Mouse (Mus musculus) liver, embryonic 14.5 days (tissue): Measurements from ENCODE around the gene Zfp566. TPM values are rescaled to one million over a fixed set of nuclear protein-coding genes. Genes with fewer than 3 reads are reported as not detected.
A peak's percentile ranks its signal among the peaks of the same experiment; 100 is the strongest.

ENCODE experiments used
- ATAC-seq: fragments of 200-750 bp; cut with Nextera tagmentation; 2 replicates; pipeline ENCODE4 v1.8.0; 2017; ENCODE audit warnings: moderate number of reproducible peaks, mild to moderate bottlenecking, moderate library complexity; ENCODE audit not compliant: insufficient read depth
- DNase-seq, 3 experiments: peaks; one replicate each; pipeline ENCODE4 v3.0.0-alpha.2; 2012 to 2013; ENCODE audit warnings: low read depth in 3 of 3, low spot score in 3 of 3
- H3K27ac ChIP-seq: fragments of 300-500 bp; sonication (generic); 2 replicates; pipeline ENCODE4 v1.5.1; 2014; ENCODE audit warnings: moderate library complexity, mild to moderate bottlenecking, control low read depth, inconsistent platforms
- H3K27me3 ChIP-seq: fragments of 300-500 bp; sonication (generic); 2 replicates; pipeline ENCODE4 v1.6.1; 2014; ENCODE audit warnings: mild to moderate bottlenecking, low read length, moderate library complexity; ENCODE audit not compliant: control insufficient read depth, insufficient read depth
- H3K36me3 ChIP-seq: fragments of 300-500 bp; sonication (generic); replicated peaks from 2 replicates; pipeline ENCODE4 v1.6.1; 2014; ENCODE audit warnings: low read depth; ENCODE audit not compliant: control insufficient read depth, insufficient read depth
- H3K4me1 ChIP-seq, 2 experiments: fragments of 200-500 bp in 1 of 2; fragments of 300-500 bp in 1 of 2; sonication (generic) in 1 of 2; replicated peaks; 2 replicates each; pipeline ENCODE4 v1.6.1; 2012 to 2014; ENCODE audit warnings: antibody characterized with exemption in 1 of 2, inconsistent platforms in 1 of 2, low read length in 1 of 2; ENCODE audit not compliant: control insufficient read depth in 2 of 2, insufficient read depth in 2 of 2
- H3K4me2 ChIP-seq: fragments of 300-500 bp; sonication (generic); 2 replicates; pipeline ENCODE4 v1.6.1; 2014; ENCODE audit warnings: low read depth, mild to moderate bottlenecking, control low read depth, moderate library complexity
- H3K4me3 ChIP-seq, 2 experiments: fragments of 200-500 bp in 1 of 2; fragments of 300-500 bp in 1 of 2; sonication (generic) in 1 of 2; 2 replicates each; pipeline ENCODE4 v1.5.1; 2012 to 2014; ENCODE audit warnings: low read depth in 2 of 2, low read length in 2 of 2, mild to moderate bottlenecking in 2 of 2, control low read depth in 1 of 2, inconsistent platforms in 1 of 2, moderate library complexity in 1 of 2; ENCODE audit not compliant: insufficient read depth in 1 of 2
- H3K9ac ChIP-seq: fragments of 300-500 bp; sonication (generic); replicated peaks from 2 replicates; pipeline ENCODE4 v1.6.1; 2014; ENCODE audit warnings: mild to moderate bottlenecking, control low read depth, moderate library complexity
- H3K9me3 ChIP-seq: fragments of 300-500 bp; sonication (generic); 2 replicates; pipeline ENCODE4 v1.6.1; 2016; ENCODE audit warnings: low read length, mixed read lengths; ENCODE audit not compliant: control insufficient read depth
- CTCF ChIP-seq: IDR thresholded peaks from 2 replicates; pipeline ENCODE4 v1.5.1; 2016; ENCODE audit warnings: antibody characterized with exemption, low read depth, control low read depth
- EP300 ChIP-seq: IDR thresholded peaks from 2 replicates; pipeline ENCODE4 v1.6.1; 2016; ENCODE audit warnings: antibody characterized with exemption, low read depth
- WGBS: fragments of 180-500 bp; shearing (Covaris S2); extraction: QIAGEN DNeasy Blood & Tissue Kit; methylation state at CpG from one replicate; pipeline ENCODE4 v1.1.7; 2014; ENCODE audit not compliant: insufficient replicate concordance; 5-methylcytosine and 5-hydroxymethylcytosine counted together
- polyA plus RNA-seq, 2 experiments: library from polyadenylated mRNA; depleted of rRNA in 1 of 2; stranded (reverse) in 1 of 2; unstranded in 1 of 2; fragments of >200 nt; fragmentation: Nextera tagmentation in 1 of 2; extraction: Ambion mirVana in 1 of 2; gene quantifications; 2 replicates each; pipeline versions ENCODE4 v1.2.1 to v1.2.3; 2012 to 2014

The Zfp566 gene
- polyA plus RNA-seq (2012; rRNA removed) (0.54 and 1.8 TPM in 2 replicates), polyA plus RNA-seq (2014; fragmentation: Nextera tagmentation; extraction: Ambion mirVana) (1.3 and 1.5 TPM in 2 replicates)

GRCm38 (mm10) chr7:30090092-30090969 lies at the start of gene Zfp566, which contains the start of gene Gm26920:
TSS of gene Zfp566 (minus strand) at chr7:30090527.
TSS of gene Gm26920 (minus strand) at chr7:30090410.
- Histone ChIP-seq H3K36me3 (no peaks in the 10 kb centered on the region), H3K4me1 (peaks cover 12 to 16% of the 10 kb centered on the region in 2 experiments), H3K4me2 (peak within 1 kb of the TSS; percentile 97), H3K9me3 (no peaks in the 10 kb centered on the region), H3K27me3 (no peaks in the 10 kb centered on the region), H3K9ac (peak within 1 kb of the TSS; percentile 75), H3K4me3 (peak within 1 kb of the TSS; percentile 58 to 70), H3K27ac (peak within 1 kb of the TSS; percentile 70)
- WGBS, result under 1% methylated on average over 40 of the region's 40 CpGs
- peak; percentile 96 to 99 (median 97) for DNase-seq
- no peak for TF ChIP-seq CTCF
- peak; percentile 76 for TF ChIP-seq EP300
- ATAC-seq, result peak; percentile 91

GRCm38 (mm10) chr7:30136826-30137225 lies 46.5 kb upstream of the Zfp566 start:
- 84% methylated on average over 10 of the region's 10 CpGs for WGBS
- no peaks in the 10 kb centered on the region for H3K4me1 ChIP-seq
- DNase-seq, result no peak

GRCm38 (mm10) chr7:30132396-30132795 lies 42.1 kb upstream of the Zfp566 start:
- H3K4me2 ChIP-seq, result no peak overlapping the region
- no peak overlapping the region for H3K27ac ChIP-seq
- H3K36me3 ChIP-seq, result no peaks in the 10 kb centered on the region; the same call in none of the 2 replicates
- H3K9ac ChIP-seq, result no peak overlapping the region
- no peaks in the 10 kb centered on the region; the same call in 1 of the 2 replicates for H3K9me3 ChIP-seq
- TF ChIP-seq CTCF (no peak), EP300 (no peak)
- no peaks in the 10 kb centered on the region for H3K27me3 ChIP-seq
- H3K4me1 ChIP-seq, result no peaks in the 10 kb centered on the region
- no peak overlapping the region for H3K4me3 ChIP-seq
- ATAC-seq (no peak), DNase-seq (no peak)
- 72% methylated on average over 4 of the region's 4 CpGs for WGBS

More at GRCm38 (mm10) chr7:30136826-30137225, 46.5 kb upstream of the Zfp566 start:
- Histone ChIP-seq H3K27me3 (no peaks in the 10 kb centered on the region), H3K36me3 (no peaks in the 10 kb centered on the region; the same call in none of the 2 replicates), H3K4me3 (no peak overlapping the region), H3K9ac (no peak overlapping the region), H3K9me3 (no peaks in the 10 kb centered on the region; the same call in 1 of the 2 replicates), H3K4me2 (no peak overlapping the region), H3K27ac (no peak overlapping the region)
- no peak for TF ChIP-seq CTCF
- no peak for ATAC-seq

- Histone ChIP-seq H3K9ac (no peak overlapping the region), H3K4me1 (no peaks in the 10 kb centered on the region), H3K27me3 (no peaks in the 10 kb centered on the region), H3K4me3 (no peak overlapping the region), H3K36me3 (no peaks in the 10 kb centered on the region; the same call in none of the 2 replicates), H3K27ac (no peak overlapping the region), H3K9me3 (no peaks in the 10 kb centered on the region; the same call in 1 of the 2 replicates), H3K4me2 (no peak overlapping the region)
- DNase-seq (no peak), ATAC-seq (no peak)
- 71% methylated on average over 8 of the region's 8 CpGs for WGBS
- TF ChIP-seq EP300, result no peak
- TF ChIP-seq CTCF, result no peak
Measured at GRCm38 (mm10) chr7:30129900-30130299, 39.6 kb upstream of the Zfp566 start.

GRCm38 (mm10) chr7:30122188-30122530 lies 31.8 kb upstream of the Zfp566 start:
- Histone ChIP-seq H3K36me3 (no peaks in the 10 kb centered on the region), H3K27me3 (no peaks in the 10 kb centered on the region), H3K9me3 (no peaks in the 10 kb centered on the region), H3K4me2 (peak overlapping the region; percentile 87), H3K9ac (peak overlapping the region; percentile 83), H3K4me3 (peak overlapping the region; percentile 73 to 92), H3K4me1 (peaks cover 0 to 3% of the 10 kb centered on the region in 2 experiments; a peak in 1 of 4 replicates), H3K27ac (no peak overlapping the region)
- TF ChIP-seq EP300 (no peak), CTCF (no peak)
- 6% methylated on average over 15 of the region's 15 CpGs for WGBS
- DNase-seq (no peak), ATAC-seq (no peak)
